Mouse (Mus musculus): ENCODE results near the gene Abcg4. TPM values are rescaled to one million over a fixed set of nuclear protein-coding genes. Genes with fewer than 3 reads are reported as not detected.
A peak's percentile ranks its signal among the peaks of the same experiment; 100 is the strongest.

The Abcg4 gene
- total RNA-seq, 2 experiments from 2014 or later: 60.5 to 61.6 TPM

- intact Hi-C loops (cut with DNase I): loop anchor here (5.0 kb wide), 1 partner anchor 117 kb away; the partner anchor contains the start of gene Mcam
These were observed 39.0 kb downstream of the Abcg4 start for GRCm38 (mm10) chr9:44249181-44250146.

GRCm38 (mm10) chr9:44247907-44248306 is 40.5 kb downstream of the Abcg4 start:
- intact Hi-C loops (cut with DNase I): loop anchor here (5.0 kb wide), 1 partner anchor 116 kb away; the partner anchor contains the start of gene Mcam

More at GRCm38 (mm10) chr9:44249181-44250146, 39.0 kb downstream of the Abcg4 start:
- DNase-seq (ENCODE audit: low spot score in 2 of 2): peak; percentile 53 to 67

GRCm38 (mm10) chr9:44243621-44244020 is 44.8 kb downstream of the Abcg4 start:
- intact Hi-C loops (cut with DNase I): no loop called here

More at GRCm38 (mm10) chr9:44247907-44248306, 40.5 kb downstream of the Abcg4 start:
- DNase-seq (ENCODE audit: low spot score in 2 of 2): no peak

GRCm38 (mm10) chr9:44241418-44241817 is 47.0 kb downstream of the Abcg4 start:
- no peak for DNase-seq (ENCODE audit: low spot score in 2 of 2)
- intact Hi-C loops (cut with DNase I): no loop called here

More at GRCm38 (mm10) chr9:44243621-44244020, 44.8 kb downstream of the Abcg4 start:
- no peak for DNase-seq (ENCODE audit: low spot score in 2 of 2)

- DNase-seq (ENCODE audit: low spot score in 2 of 2): no peak
- intact Hi-C loops (cut with DNase I): no loop called here
These were observed 47.5 kb downstream of the Abcg4 start for GRCm38 (mm10) chr9:44240911-44241310.

GRCm38 (mm10) chr9:44240399-44240798 is 48.0 kb downstream of the Abcg4 start, which contains the start of gene Ccdc153:
Ccdc153 (plus strand) TSS chr9:44240676.
- intact Hi-C loops (cut with DNase I): no loop called here
- no peak for DNase-seq (ENCODE audit: low spot score in 2 of 2)

- peak; percentile 42 to 47 for DNase-seq (ENCODE audit: low spot score in 2 of 2)
- intact Hi-C loops (cut with DNase I): loop anchor here (10.0 kb wide), 2 partner anchors 55 to 255 kb away; no protein-coding TSS in a partner anchor
These were observed 49.0 kb downstream of the Abcg4 start for GRCm38 (mm10) chr9:44239447-44239846.

GRCm38 (mm10) chr9:44238501-44239190 is 49.8 kb downstream of the Abcg4 start:
- intact Hi-C loops (cut with DNase I): loop anchor here (10.0 kb wide), 2 partner anchors 54 to 254 kb away; no protein-coding TSS in a partner anchor
- no peak for DNase-seq (ENCODE audit: low spot score in 2 of 2)

- intact Hi-C loops (cut with DNase I): loop anchor here (10.0 kb wide), 2 partner anchors 52 to 252 kb away; no protein-coding TSS in a partner anchor
- DNase-seq (ENCODE audit: low spot score in 2 of 2): no peak
These were observed 51.3 kb downstream of the Abcg4 start for GRCm38 (mm10) chr9:44237128-44237527.

- DNase-seq (ENCODE audit: low spot score in 2 of 2): no peak
- intact Hi-C loops (cut with DNase I): loop anchor here (10.0 kb wide), 2 partner anchors 52 to 252 kb away; no protein-coding TSS in a partner anchor
These were observed 51.8 kb downstream of the Abcg4 start for GRCm38 (mm10) chr9:44236601-44237000.

GRCm38 (mm10) chr9:44234479-44235427 is 53.7 kb downstream of the Abcg4 start:
- intact Hi-C loops (cut with DNase I): loop anchor here (1.0 to 10.0 kb wide), 3 partner anchors 50 to 250 kb away; no protein-coding TSS in a partner anchor
- peak; percentile 61 to 66 for DNase-seq (ENCODE audit: low spot score in 2 of 2)

- intact Hi-C loops (cut with DNase I): loop anchor here (1.0 to 10.0 kb wide), 3 partner anchors 49 to 249 kb away; no protein-coding TSS in a partner anchor
- DNase-seq (ENCODE audit: low spot score in 2 of 2): peak; percentile 99 to 100
These were observed 54.5 kb downstream of the Abcg4 start, which contains the start of gene Cbl for GRCm38 (mm10) chr9:44233802-44234478. Cbl (minus strand) TSS chr9:44234049.

- intact Hi-C loops (cut with DNase I): loop anchor here (10.0 kb wide), 2 partner anchors 48 to 248 kb away; no protein-coding TSS in a partner anchor
- peak in 1 of 2 experiments; percentile 35 for DNase-seq (ENCODE audit: low spot score in 2 of 2)
These were observed 55.2 kb downstream of the Abcg4 start for GRCm38 (mm10) chr9:44233021-44233801.

- no peak for DNase-seq (ENCODE audit: low spot score in 2 of 2)
- intact Hi-C loops (cut with DNase I): loop anchor here (10.0 kb wide), 2 partner anchors 47 to 247 kb away; no protein-coding TSS in a partner anchor
These were observed 56.8 kb downstream of the Abcg4 start for GRCm38 (mm10) chr9:44231609-44232008.

- intact Hi-C loops (cut with DNase I): no loop called here
- DNase-seq (ENCODE audit: low spot score in 2 of 2): peak in 1 of 2 experiments; percentile 25
These were observed 62.4 kb downstream of the Abcg4 start for GRCm38 (mm10) chr9:44225993-44226392.
